Mouse (Mus musculus) cerebellum, adult (tissue): ENCODE measurements at regions not wholly inside any gene's neighbourhood (a gene's known extent, or its start where the extent isn't known, plus 50 kb on each side); places are given as distances from the start of the nearest gene placed in this dataset.

Experiments
- ATAC-seq: cut with Nextera tagmentation; 2 replicates; pipeline ENCODE4 v1.9.2; 2017; ENCODE audit warnings: mild to moderate bottlenecking, moderate library complexity, mixed read lengths; ENCODE audit not compliant: insufficient number of reproducible peaks, low FRiP score, low TSS enrichment

DNA sequence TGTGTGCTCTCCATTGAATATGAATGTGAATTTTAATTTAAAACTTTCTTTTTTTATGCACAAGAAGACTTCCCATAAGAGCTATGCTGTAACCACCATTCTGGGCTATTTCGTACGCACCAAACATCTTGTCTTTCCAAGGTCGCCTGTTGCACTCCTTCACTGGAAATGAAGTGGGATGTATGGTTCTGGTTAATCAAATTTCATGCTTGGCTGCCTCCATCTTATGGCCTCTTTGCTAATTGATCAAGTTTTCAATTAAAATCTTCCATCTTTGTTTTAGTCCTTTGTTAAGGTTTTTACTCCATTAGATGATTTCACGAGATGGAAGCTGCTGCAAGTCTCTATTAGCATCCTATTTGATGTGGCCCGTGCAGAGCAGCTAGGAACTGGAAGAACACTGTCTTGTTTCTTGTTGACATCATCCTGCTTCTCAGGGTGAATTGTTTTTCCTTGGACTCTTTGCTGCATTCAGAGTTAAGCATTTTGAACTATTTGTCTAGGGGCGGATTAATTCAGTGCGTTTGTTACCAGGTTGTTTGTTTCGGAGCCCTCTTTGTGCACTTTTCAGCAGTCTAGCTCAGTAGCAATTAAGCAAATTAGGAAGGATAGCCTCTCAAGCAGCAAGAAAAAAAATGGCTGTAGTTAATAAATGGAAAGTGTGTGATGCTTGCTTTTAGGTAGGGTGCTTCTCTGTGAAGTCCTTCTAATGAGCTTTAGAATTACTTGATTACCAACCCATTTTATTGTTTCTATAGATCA lies 147.4 kb upstream of the Alcam start:
- ATAC-seq, result no peak

DNA sequence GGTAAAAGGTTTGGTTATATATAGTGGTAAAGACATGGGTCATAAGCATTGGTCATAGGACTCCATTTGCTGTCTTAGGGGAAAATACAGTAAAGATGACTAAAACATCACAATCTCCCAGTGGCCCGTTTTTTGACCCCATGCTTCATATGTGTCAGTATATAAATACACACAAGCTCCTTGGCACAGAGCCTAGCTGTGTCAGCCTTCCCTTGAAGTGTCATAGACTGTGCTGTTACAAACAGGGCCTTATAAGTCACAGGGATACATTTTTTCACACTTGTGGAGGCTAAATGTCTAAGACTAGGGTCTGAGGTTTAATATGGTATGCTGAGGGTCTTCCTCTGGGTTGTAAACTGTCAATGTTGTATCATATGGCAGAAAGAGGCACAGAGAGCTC lies 144.4 kb upstream of the Alcam start:
- ATAC-seq, result no peak

DNA sequence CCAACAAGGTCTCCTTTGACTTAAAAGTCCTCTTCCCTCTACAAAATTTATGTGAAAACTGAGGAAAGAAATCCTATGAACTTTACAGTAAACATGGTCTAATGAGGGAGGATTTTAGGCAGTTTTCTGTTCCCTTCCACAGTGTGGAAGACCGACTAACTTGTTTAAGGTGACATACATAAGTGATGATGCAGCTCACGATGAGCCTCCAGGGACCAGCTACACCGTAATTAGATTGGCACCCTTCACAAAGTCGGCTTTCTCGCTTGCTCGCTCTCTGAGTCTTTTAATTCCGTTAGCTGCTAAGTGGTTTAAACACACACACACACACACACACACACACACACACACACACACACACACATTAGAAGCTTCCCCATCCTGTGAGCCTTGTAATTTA lies 143.3 kb upstream of the Alcam start:
- no peak for ATAC-seq

DNA sequence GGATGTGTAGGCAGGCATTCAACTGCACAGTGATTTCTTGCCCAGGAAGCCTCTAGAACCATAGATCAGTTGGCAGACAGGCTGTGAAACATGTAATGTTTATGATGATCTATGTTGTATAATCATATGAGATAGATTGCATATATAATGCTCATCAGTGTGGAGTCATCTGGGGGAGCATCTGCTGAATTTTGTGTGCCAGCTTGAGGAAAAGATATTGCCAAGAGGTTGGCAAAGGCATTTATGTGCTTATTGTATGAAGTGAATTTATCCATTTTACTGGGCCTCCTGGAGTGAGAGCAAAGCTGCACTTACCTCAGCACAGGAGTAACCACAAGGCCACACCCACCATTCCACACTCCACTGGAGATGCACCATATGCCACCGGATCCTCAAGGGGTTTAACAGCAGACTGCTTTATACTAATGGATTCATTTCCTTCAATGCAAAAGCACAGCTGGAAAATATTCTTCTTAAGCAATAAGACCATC lies 134.5 kb upstream of the Alcam start:
- no peak for ATAC-seq

DNA sequence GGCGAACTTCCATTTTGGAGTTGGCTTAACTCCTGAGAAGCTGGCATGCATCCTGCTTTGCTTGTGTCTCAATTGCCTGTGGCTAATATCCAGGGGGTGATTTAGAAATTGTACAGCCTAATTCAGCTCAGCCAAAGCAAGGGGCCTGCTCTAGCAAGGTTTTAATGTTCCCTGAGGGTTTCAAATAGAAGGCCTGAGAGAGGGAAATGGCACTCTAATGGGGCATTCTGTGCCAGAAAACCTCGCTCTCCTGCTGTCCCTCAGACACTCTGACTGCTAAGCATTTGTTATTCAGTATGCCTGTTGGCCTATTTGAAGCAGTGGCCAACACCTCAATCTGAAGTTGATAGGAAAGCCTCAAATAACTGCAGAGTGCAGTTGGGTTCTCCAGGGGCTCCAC lies 115.2 kb upstream of the Alcam start:
- ATAC-seq, result peak; percentile 76

DNA sequence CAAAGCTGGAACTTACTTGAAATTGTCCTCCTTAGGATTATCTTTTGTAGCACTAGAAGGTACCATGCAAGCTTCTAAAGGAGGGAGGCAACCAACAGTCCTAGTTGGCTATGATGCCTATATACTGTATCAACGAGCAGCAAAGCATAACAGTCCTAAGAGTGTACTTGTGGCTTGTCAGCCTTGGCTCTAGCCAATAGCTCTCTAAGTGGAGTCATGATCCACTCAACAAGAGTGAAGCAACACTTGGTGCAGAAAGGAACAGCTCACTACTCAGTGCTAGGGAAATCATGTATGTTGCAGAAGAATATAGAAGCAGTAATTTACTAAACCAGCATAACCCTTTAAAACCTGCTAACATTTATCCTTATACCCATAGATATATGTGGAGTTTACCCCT lies 82.4 kb upstream of the Alcam start:
- no peak for ATAC-seq

DNA sequence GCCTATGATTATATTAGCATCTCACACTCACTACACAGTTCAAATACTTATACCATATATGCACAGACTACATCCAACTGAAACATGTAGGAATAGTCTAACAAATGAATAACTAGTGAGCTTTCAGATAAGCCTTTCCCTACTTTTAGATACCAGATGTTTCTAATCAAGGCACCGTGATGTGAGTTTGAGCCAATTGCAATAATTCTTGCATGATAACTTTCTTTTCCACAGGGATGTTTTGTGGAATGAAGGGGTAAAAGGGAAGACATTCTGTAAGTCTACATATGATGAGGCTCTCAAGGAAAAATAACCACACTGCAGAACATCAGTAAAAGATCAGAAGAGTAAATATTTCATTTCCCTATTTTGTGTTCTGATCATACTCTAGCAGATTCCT lies 80.7 kb upstream of the Alcam start:
- ATAC-seq, result no peak

- no peak for ATAC-seq
These were observed 78.7 kb upstream of the Alcam start for GRCm38 (mm10) chr16:52532475-52533083.

- no peak for ATAC-seq
These were observed 59.9 kb upstream of the Alcam start for GRCm38 (mm10) chr16:52513546-52514409.

DNA sequence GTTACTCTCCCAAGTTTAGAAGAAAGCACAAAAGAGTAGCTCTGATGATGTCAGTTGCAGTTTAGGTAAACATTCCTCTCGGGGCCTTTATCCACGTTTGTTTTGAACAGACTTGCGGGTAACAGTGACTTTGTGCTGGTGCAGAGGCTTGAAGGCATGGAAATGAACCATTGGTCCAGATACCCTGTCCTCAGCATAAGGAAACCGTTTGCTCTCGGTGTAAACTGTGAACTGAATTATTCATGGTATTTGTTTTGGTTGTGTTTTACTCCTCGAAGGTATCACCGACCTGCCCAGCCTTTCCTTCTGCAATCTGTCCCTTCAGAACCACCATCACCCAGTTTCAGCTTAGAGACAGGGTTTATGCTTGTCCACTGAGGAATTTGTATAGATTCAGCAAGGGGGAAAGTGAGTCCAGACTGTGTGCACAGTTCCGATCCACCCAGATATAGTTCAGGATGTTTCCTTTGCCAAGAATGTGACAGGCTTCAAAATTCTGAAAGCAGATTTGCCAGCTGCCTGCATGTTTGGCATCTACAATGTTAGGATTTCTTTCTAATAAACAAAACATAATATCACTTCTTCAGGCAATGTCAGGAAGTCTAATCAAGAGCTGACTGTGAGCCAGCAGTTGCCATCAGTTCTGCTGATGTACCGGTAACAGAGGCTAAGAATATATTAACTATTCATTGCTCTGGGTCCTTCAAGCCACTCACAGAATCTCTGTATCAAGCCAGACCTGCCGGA lies 54.9 kb upstream of the Alcam start:
- no peak for ATAC-seq
